Mouse (Mus musculus): Measurements from ENCODE around the gene Gm20696. TPM values are rescaled to one million over a fixed set of nuclear protein-coding genes. Genes with fewer than 3 reads are reported as not detected.

The Gm20696 gene
- polyA plus RNA-seq, 1 experiment = 3.0 TPM

DNA sequence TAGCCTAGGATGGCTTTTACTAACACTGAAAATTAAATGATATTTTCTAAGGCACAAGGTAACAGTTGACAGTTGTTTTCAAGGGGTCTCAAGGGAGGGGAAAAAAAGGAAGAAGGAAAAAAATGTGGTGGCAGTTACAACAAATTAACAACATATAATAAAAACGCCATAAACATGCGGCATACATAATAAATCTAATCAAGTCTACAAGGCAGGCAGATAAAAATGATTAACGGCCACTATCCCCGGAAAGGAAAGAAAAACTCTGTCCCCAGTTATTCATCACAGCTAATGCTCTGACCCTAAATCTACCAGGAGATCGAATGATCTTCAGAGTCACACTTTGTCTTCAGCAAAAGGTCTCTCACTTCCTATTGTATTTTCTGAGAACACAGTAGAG, 330.4 kb downstream of the Gm20696 start:
- TF ChIP-seq POLR2A (IDR thresholded peaks at IDR 0.05; ENCODE audit: extremely low read depth, insufficient read depth, low read length) = no peak
- no peak for TF ChIP-seq CTCF (IDR thresholded peaks at IDR 0.05; ENCODE audit: extremely low read depth, insufficient read depth, low read length)
- Histone ChIP-seq H3K4me3 (ENCODE audit: insufficient read depth, low read length) (no peak overlapping the region), H3K4me1 (ENCODE audit: control insufficient read depth, insufficient read depth, low read length) (peaks cover 4% of the 10 kb centered on the region), H3K27ac (ENCODE audit: insufficient read depth, low read length) (no peak overlapping the region)

DNA sequence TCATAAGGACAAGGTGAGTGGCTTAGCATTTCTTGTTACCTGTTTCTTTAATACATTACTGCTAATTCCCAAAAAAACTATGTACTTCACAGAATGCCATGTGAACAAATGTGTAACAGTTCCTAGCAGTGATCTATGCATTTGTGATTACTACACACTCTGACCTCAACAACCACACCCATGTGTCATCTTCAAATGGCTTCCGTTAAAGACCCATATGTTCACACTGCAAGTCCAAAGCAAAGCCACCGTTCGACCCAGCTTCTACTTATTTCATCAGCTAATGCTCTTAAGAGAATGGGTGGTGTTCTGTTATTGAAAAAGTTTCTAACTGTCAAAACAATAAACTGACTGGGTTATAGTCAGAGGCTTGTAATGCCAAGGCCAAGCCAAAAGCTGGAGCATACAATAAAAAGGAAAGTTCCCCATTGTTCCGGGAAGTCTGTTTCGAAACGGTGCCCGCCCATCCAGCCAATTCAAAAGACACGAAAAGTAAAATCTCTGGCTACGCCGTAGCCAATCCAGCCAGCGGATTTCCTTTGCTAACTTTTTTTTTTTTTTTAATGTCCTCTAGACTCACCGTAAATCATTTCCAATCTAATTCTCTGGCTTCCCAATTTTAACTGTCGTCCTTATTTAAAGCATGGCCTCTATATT, 331.3 kb downstream of the Gm20696 start:
- Histone ChIP-seq H3K4me1 (ENCODE audit: control insufficient read depth, insufficient read depth, low read length) (peaks cover 4% of the 10 kb centered on the region), H3K27ac (ENCODE audit: insufficient read depth, low read length) (no peak overlapping the region), H3K4me3 (ENCODE audit: insufficient read depth, low read length) (no peak overlapping the region)
- TF ChIP-seq POLR2A (IDR thresholded peaks at IDR 0.05; ENCODE audit: extremely low read depth, insufficient read depth, low read length) = no peak
- TF ChIP-seq CTCF (IDR thresholded peaks at IDR 0.05; ENCODE audit: extremely low read depth, insufficient read depth, low read length) = no peak

DNA sequence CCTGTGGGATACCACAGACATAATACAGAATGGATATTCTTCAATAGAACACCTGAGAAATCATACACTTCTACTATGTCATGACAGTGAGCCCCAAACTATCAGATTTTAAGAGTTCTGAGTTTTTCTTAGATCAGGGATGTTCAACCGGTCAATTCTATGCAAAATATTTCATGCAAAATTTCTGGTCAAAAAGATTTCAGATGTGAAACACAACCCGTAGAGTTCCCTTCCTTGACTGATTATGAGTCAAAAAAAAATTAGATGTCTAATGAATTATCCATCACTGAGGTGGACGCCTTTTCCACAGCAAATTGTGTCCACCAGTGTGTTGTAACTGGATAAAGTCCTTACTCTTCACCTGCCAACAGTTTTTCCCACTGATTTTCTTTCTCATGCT, 332.3 kb downstream of the Gm20696 start:
- Histone ChIP-seq H3K27ac (ENCODE audit: insufficient read depth, low read length) (no peak overlapping the region), H3K4me3 (ENCODE audit: insufficient read depth, low read length) (no peak overlapping the region), H3K4me1 (ENCODE audit: control insufficient read depth, insufficient read depth, low read length) (peaks cover 2% of the 10 kb centered on the region)
- TF ChIP-seq POLR2A (IDR thresholded peaks at IDR 0.05; ENCODE audit: extremely low read depth, insufficient read depth, low read length) = no peak
- TF ChIP-seq CTCF (IDR thresholded peaks at IDR 0.05; ENCODE audit: extremely low read depth, insufficient read depth, low read length) = no peak

DNA sequence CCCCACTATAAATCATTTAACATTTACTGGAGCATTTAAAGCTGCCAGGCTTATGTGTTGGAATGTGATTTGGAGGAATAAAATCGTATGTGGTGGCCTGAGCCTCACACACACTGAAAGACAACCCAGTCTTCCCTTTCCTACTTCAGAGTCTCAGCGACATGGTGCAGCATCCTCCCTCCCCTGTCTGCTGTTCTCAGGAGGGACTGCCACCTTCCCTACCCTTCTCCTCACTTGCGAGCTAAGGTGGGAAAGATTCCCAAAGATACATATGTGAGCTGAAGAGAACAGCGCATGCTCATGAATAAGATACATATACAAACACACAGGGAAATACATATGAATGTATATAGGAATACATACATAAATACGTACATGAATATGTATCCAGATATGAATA, 333.5 kb downstream of the Gm20696 start:
- TF ChIP-seq CTCF (IDR thresholded peaks at IDR 0.05; ENCODE audit: extremely low read depth, insufficient read depth, low read length) (no peak), POLR2A (IDR thresholded peaks at IDR 0.05; ENCODE audit: extremely low read depth, insufficient read depth, low read length) (no peak)
- no peak overlapping the region for H3K4me3 ChIP-seq (ENCODE audit: insufficient read depth, low read length)
- H3K4me1 ChIP-seq (ENCODE audit: control insufficient read depth, insufficient read depth, low read length) = no peaks in the 10 kb centered on the region
- H3K27ac ChIP-seq (ENCODE audit: insufficient read depth, low read length) = no peak overlapping the region

DNA sequence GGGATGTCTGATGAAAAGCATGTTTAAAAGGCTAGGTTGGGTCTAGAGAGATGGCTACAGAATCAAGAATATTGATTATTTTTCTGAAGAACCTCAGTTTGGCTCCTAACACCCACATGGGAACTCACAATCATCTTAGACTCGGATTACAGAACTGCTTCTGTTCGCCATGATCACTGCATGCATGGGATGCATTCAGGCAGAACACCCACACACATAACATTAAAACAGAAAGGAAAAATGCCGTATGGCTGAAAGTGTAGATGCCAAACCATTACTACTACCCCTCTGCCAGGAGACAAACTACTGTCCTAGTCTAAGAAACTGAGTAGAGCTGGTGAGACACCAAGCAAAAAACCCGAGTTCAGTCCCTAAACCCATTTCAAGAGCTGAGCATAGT, 336.4 kb downstream of the Gm20696 start:
- H3K4me3 ChIP-seq (ENCODE audit: insufficient read depth, low read length) = no peak overlapping the region
- H3K4me1 ChIP-seq (ENCODE audit: control insufficient read depth, insufficient read depth, low read length) = no peaks in the 10 kb centered on the region
- TF ChIP-seq POLR2A (IDR thresholded peaks at IDR 0.05; ENCODE audit: extremely low read depth, insufficient read depth, low read length) = no peak
- no peak for TF ChIP-seq CTCF (IDR thresholded peaks at IDR 0.05; ENCODE audit: extremely low read depth, insufficient read depth, low read length)

DNA sequence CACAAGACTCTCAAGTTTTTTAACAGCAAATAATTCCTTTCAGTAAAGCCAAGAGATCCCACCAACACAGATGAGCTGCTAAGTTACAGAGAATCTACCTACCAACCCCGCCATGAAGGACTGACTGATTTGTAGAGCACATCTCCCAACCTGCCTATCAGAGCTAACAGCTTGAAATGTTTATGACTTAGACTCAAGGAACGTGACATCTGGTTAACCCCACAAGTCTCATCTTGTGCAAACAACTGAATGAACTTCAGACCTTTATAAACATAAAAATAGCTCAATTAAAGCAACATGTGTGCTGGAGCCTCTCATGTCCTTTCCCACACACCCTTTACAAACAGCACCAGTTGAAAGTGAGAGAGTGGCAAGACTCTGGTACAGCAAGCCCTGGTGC, 338.0 kb downstream of the Gm20696 start:
- TF ChIP-seq POLR2A (IDR thresholded peaks at IDR 0.05; ENCODE audit: extremely low read depth, insufficient read depth, low read length) = no peak
- TF ChIP-seq CTCF (IDR thresholded peaks at IDR 0.05; ENCODE audit: extremely low read depth, insufficient read depth, low read length) = no peak
- Histone ChIP-seq H3K4me1 (ENCODE audit: control insufficient read depth, insufficient read depth, low read length) (no peaks in the 10 kb centered on the region), H3K4me3 (ENCODE audit: insufficient read depth, low read length) (no peak overlapping the region), H3K27ac (ENCODE audit: insufficient read depth, low read length) (no peak overlapping the region)

More for the DNA sequence above, 336.4 kb downstream of the Gm20696 start:
- H3K27ac ChIP-seq (ENCODE audit: insufficient read depth, low read length) = no peak overlapping the region

DNA sequence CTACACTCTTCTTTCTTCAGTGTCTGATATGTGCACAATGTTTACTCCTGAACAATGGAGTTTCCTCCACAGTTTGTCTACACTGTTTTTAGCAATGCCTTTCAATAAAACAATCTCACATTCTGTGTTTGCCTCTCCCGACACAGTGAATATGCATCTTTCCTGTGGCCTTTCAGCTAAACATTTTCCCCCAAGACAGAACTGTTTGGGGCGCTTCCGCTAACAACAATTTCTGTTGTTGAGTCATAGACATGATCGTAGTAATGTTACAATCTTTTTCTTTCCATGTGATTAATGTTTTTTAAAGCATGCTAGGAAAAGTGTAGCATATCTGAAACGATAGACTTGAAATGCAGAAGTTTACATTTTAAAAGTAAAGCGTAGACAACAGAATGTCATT, 338.5 kb downstream of the Gm20696 start:
- no peak overlapping the region for H3K27ac ChIP-seq (ENCODE audit: insufficient read depth, low read length)
- H3K4me1 ChIP-seq (ENCODE audit: control insufficient read depth, insufficient read depth, low read length) = no peaks in the 10 kb centered on the region
- TF ChIP-seq POLR2A (IDR thresholded peaks at IDR 0.05; ENCODE audit: extremely low read depth, insufficient read depth, low read length) (no peak), CTCF (IDR thresholded peaks at IDR 0.05; ENCODE audit: extremely low read depth, insufficient read depth, low read length) (no peak)
- no peak overlapping the region for H3K4me3 ChIP-seq (ENCODE audit: insufficient read depth, low read length)

DNA sequence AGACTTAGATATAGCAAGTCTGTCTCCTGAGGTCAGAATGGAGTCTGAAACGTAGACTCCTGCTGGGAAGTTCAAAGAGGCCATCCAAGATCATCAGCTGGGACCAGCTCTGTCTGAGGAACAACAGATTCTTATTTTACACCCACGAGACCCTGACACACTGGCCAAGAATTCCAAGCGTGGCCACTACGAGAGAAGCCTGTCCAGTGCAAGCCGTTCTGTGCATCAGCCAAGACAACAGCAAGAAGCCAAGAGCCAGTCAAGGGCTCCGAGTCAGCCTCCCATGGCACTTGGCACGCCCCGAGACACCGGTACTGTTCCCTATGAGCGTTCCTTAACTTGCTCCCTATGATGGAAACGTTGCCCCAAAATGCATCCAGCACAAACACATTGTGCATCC, 338.9 kb downstream of the Gm20696 start:
- no peaks in the 10 kb centered on the region for H3K4me1 ChIP-seq (ENCODE audit: control insufficient read depth, insufficient read depth, low read length)
- H3K4me3 ChIP-seq (ENCODE audit: insufficient read depth, low read length) = no peak overlapping the region
- TF ChIP-seq POLR2A (IDR thresholded peaks at IDR 0.05; ENCODE audit: extremely low read depth, insufficient read depth, low read length) (no peak), CTCF (IDR thresholded peaks at IDR 0.05; ENCODE audit: extremely low read depth, insufficient read depth, low read length) (no peak)
- no peak overlapping the region for H3K27ac ChIP-seq (ENCODE audit: insufficient read depth, low read length)

DNA sequence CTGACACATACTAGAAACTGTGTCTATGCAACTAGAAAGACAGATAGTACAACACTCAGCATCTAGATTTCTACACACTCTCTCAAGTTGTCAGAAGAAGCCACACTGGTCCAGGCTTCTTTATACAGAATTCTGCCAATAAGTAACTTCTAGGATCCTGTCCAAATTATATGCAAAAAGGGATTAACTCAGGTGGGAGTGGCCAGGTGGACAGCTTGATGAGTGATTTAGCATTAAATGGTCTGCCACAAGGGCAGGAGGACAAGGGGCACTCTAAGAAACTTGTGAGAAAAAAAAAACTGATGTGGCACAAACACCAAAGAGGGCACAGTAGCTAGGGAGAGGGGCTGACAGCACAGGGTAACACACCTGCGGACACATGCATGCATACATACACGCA, 340.7 kb downstream of the Gm20696 start:
- TF ChIP-seq POLR2A (IDR thresholded peaks at IDR 0.05; ENCODE audit: extremely low read depth, insufficient read depth, low read length) (no peak), CTCF (IDR thresholded peaks at IDR 0.05; ENCODE audit: extremely low read depth, insufficient read depth, low read length) (no peak)

DNA sequence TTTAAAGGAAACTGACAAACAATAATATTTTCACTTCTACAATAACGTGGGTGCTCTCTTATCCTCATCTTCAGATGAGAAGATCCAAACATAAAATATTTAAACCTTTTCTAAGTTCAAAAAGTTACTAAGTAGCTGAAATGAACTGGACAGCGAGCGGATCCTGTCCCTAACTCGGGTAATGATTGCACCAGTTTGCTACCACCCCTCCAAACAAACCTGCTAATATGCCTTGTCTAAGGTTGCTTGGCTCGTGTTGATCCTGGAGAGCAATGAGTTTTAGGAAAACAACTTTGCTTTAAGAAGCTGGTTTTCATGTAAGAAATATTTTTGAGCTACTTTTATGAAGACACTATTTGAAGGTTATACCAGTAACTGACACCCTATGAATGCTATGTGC, 341.1 kb downstream of the Gm20696 start:
- TF ChIP-seq POLR2A (IDR thresholded peaks at IDR 0.05; ENCODE audit: extremely low read depth, insufficient read depth, low read length) (no peak), CTCF (IDR thresholded peaks at IDR 0.05; ENCODE audit: extremely low read depth, insufficient read depth, low read length) (no peak)
- Histone ChIP-seq H3K4me1 (ENCODE audit: control insufficient read depth, insufficient read depth, low read length) (0 out of 2 replicates have a peak, but pooled peaks cover 1% of the 10 kb centered on the region), H3K27ac (ENCODE audit: insufficient read depth, low read length) (no peak overlapping the region), H3K4me3 (ENCODE audit: insufficient read depth, low read length) (no peak overlapping the region)

More for the DNA sequence above, 340.7 kb downstream of the Gm20696 start:
- H3K4me3 ChIP-seq (ENCODE audit: insufficient read depth, low read length) = no peak overlapping the region
- H3K4me1 ChIP-seq (ENCODE audit: control insufficient read depth, insufficient read depth, low read length) = 0 out of 2 replicates have a peak, but pooled peaks cover 1% of the 10 kb centered on the region
- H3K27ac ChIP-seq (ENCODE audit: insufficient read depth, low read length) = no peak overlapping the region
